In the genomic region with DNA sequence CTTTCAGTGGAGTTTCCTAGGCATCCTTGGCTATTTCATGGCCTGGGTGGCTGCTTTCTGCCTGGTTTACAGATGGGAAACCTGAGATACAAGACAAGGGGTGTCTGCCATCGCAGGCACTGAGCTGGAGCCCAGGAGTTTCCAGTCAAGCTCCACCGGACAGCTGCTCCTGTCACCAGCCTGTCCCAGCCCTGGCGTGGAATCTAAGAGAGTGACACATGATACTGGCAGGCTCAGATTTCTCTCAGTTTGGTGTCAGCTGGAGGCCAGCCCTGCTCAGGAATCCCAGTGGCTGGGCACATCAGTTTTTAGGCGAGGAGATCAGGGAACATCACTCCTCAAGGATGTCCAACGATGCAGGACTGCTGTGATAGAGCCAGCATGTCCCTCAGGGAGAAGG, we compare ENCODE assay signal across 14 mouse cellular contexts. TPM values are rescaled to one million over a fixed set of nuclear protein-coding genes. Genes with fewer than 3 reads are reported as not detected.
A peak's percentile ranks its signal among the peaks of the same experiment; 100 is the strongest.
DNase-seq lines count a peak whose midpoint lies in the region; ATAC-seq and TF ChIP-seq lines count a peak whose summit lies in the region.
"Had no signal": no experiment of that assay in that cellular context is flagged by ENCODE, and none has a peak within 500 bp of the region (broad histone marks: within the 10 kb centered on the region; RNA-seq: fewer than 3 reads in every experiment).

No protein-coding gene starts in this region.

- no peaks in the 10 kb centered on the region for H3K9me3 ChIP-seq in heart, embryonic 10.5 days
- H3K9me3 ChIP-seq in embryonic facial prominence, embryonic 11.5 days (replicated peaks; ENCODE audit: control insufficient read depth, low read length): no peaks in the 10 kb centered on the region
- H3K9me3 ChIP-seq in liver, postnatal 0 days (ENCODE audit: low read length): no peaks in the 10 kb centered on the region
- H3K9me3 ChIP-seq: G1E; megakaryocyte, embryonic 14.5 days had no signal

- intact Hi-C loops in gastrocnemius, postnatal 36 days (cut with DNase I): no loop called here

- H3K27ac ChIP-seq in heart, embryonic 10.5 days: no peak overlapping the region
- no peak overlapping the region for H3K27ac ChIP-seq in embryonic facial prominence, embryonic 11.5 days (replicated peaks; ENCODE audit: low read depth, low read length)
- H3K27ac ChIP-seq in liver, postnatal 0 days (ENCODE audit: low read depth): no peak overlapping the region

- H3K4me2 ChIP-seq in embryonic facial prominence, embryonic 11.5 days (ENCODE audit: low read depth, low read length): no peak overlapping the region
- H3K4me2 ChIP-seq in liver, postnatal 0 days (ENCODE audit: low read depth, low read length): no peak overlapping the region

- H3K27me3 ChIP-seq in heart, embryonic 10.5 days (ENCODE audit: insufficient read depth, poor library complexity, severe bottlenecking): no peaks in the 10 kb centered on the region
- no peaks in the 10 kb centered on the region for H3K27me3 ChIP-seq in embryonic facial prominence, embryonic 11.5 days (ENCODE audit: control insufficient read depth, insufficient read depth, low read length)
- H3K27me3 ChIP-seq in liver, postnatal 0 days (ENCODE audit: insufficient read depth, low read length): no peaks in the 10 kb centered on the region

- no peak for TF ChIP-seq CTCF in liver, postnatal 0 days (IDR thresholded peaks at IDR 0.05; ENCODE audit: low read depth)

- DNase-seq in heart, adult 18-20 months: peak; percentile 26 to 43
- DNase-seq in heart, embryonic 10.5 days (ENCODE audit: low spot score): no peak
- DNase-seq in 3T3-L1 (ENCODE audit: low read depth, low spot score): peak; percentile 68
- peak; percentile 41 for DNase-seq in embryonic facial prominence, embryonic 11.5 days (ENCODE audit: low spot score)
- DNase-seq in gastrocnemius, postnatal 36 days: peak; percentile 31 to 65
- no peak for DNase-seq in liver, postnatal 0 days
- no peak for DNase-seq in cerebellum, postnatal 25 days
- DNase-seq in yolk sac, embryonic 10.5 days (ENCODE audit: low spot score): no peak
- DNase-seq: cerebellum, adult 9-11 months; thymus, postnatal 25 days had no signal

- peaks cover 14% of the 10 kb centered on the region for H3K4me1 ChIP-seq in heart, embryonic 10.5 days
- H3K4me1 ChIP-seq in embryonic facial prominence, embryonic 11.5 days (ENCODE audit: control insufficient read depth, insufficient read depth, low read length): no peaks in the 10 kb centered on the region
- no peaks in the 10 kb centered on the region for H3K4me1 ChIP-seq in liver, postnatal 0 days (ENCODE audit: insufficient read depth)
- H3K4me1 ChIP-seq: megakaryocyte, embryonic 14.5 days had no signal

- H3K36me3 ChIP-seq in heart, embryonic 10.5 days: no peaks in the 10 kb centered on the region
- H3K36me3 ChIP-seq in embryonic facial prominence, embryonic 11.5 days (replicated peaks; ENCODE audit: control insufficient read depth, insufficient read depth, low read depth, low read length): no peaks in the 10 kb centered on the region
- H3K36me3 ChIP-seq in liver, postnatal 0 days (replicated peaks; ENCODE audit: insufficient read depth, low read length): no peaks in the 10 kb centered on the region
- H3K36me3 ChIP-seq: G1E had no signal

- H3K4me3 ChIP-seq in heart, embryonic 10.5 days: no peak overlapping the region
- no peak overlapping the region for H3K4me3 ChIP-seq in embryonic facial prominence, embryonic 11.5 days (ENCODE audit: low read depth, low read length)
- no peak overlapping the region for H3K4me3 ChIP-seq in liver, postnatal 0 days (ENCODE audit: low read depth, low read length)
- H3K4me3 ChIP-seq: erythroblast, embryonic 14.5 days; megakaryocyte, embryonic 14.5 days had no signal

- ATAC-seq in embryonic facial prominence, embryonic 11.5 days (replicated peaks; ENCODE audit: insufficient number of reproducible peaks, low FRiP score, low TSS enrichment, low read depth): 0 out of 2 replicates have a peak, but pooled peaks have one; percentile 48
- ATAC-seq in liver, postnatal 0 days: no peak
- ATAC-seq: inflammation-experienced regulatory T-cells, adult 6 months had no signal

- WGBS in heart, embryonic 10.5 days: 16% methylated on average over 5 of the region's 5 CpGs
- WGBS in embryonic facial prominence, embryonic 11.5 days: 15% methylated on average over 5 of the region's 5 CpGs
- WGBS in liver, postnatal 0 days (ENCODE audit: insufficient replicate concordance): 40% methylated on average over 5 of the region's 5 CpGs

- no peak for TF ChIP-seq EP300 in liver, postnatal 0 days (IDR thresholded peaks at IDR 0.05; ENCODE audit: low read depth)

- no peak overlapping the region for H3K9ac ChIP-seq in embryonic facial prominence, embryonic 11.5 days (replicated peaks; ENCODE audit: low read length)
- no peak overlapping the region for H3K9ac ChIP-seq in liver, postnatal 0 days (replicated peaks)

RNA-seq across cellular contexts. Expression of gene Chst5, which starts 8.2 kb away (rescaled TPM):
- not detected for total RNA-seq in heart, adult 18-20 months (2021)
- 0.91 and 2.9 TPM in 2 replicates for polyA plus RNA-seq in heart, embryonic 10.5 days (2016; fragmentation: Nextera tagmentation; extraction: Ambion mirVana)
- polyA plus RNA-seq in embryonic facial prominence, embryonic 11.5 days (2014; fragmentation: Nextera tagmentation; extraction: Ambion mirVana): 1.1 and 2.2 TPM in 2 replicates
- total RNA-seq in gastrocnemius, postnatal 36 days (2021): under 1 TPM; 0.10 to 0.20 TPM
- not detected in 2 replicates for polyA plus RNA-seq in liver, postnatal 0 days (2015; fragmentation: Nextera tagmentation; extraction: Ambion mirVana)
- polyA plus RNA-seq: erythroblast, embryonic 14.5 days; G1E; inflammation-experienced regulatory T-cells, adult 6 months had no signal

RNA-seq across cellular contexts. Expression of gene Tmem170, which starts 25.5 kb away (rescaled TPM):
- 1 to 10 TPM; 2.4 to 2.6 TPM for total RNA-seq in heart, adult 18-20 months (2021)
- polyA plus RNA-seq in heart, embryonic 10.5 days (2016; fragmentation: Nextera tagmentation; extraction: Ambion mirVana): 5.1 and 7.4 TPM in 2 replicates
- polyA plus RNA-seq in embryonic facial prominence, embryonic 11.5 days (2014; fragmentation: Nextera tagmentation; extraction: Ambion mirVana): 7.7 and 8.2 TPM in 2 replicates
- total RNA-seq in gastrocnemius, postnatal 36 days (2021): 1 to 10 TPM; 1.1 to 1.9 TPM
- polyA plus RNA-seq in liver, postnatal 0 days (2015; fragmentation: Nextera tagmentation; extraction: Ambion mirVana): 4.9 TPM in 2 replicates

RNA-seq across cellular contexts. Expression of gene Tmem231, which starts 31.6 kb away (rescaled TPM):
- 1 to 10 TPM; 2.0 to 2.4 TPM for total RNA-seq in heart, adult 18-20 months (2021)
- polyA plus RNA-seq in heart, embryonic 10.5 days (2016; fragmentation: Nextera tagmentation; extraction: Ambion mirVana): 6.2 and 8.2 TPM in 2 replicates
- polyA plus RNA-seq in embryonic facial prominence, embryonic 11.5 days (2014; fragmentation: Nextera tagmentation; extraction: Ambion mirVana): 18.6 and 20.0 TPM in 2 replicates
- total RNA-seq in gastrocnemius, postnatal 36 days (2021): 1 to 10 TPM in 1 of 2 experiments, under 1 TPM in 1; 0.86 to 1.1 TPM
- 0.56 and 1.0 TPM in 2 replicates for polyA plus RNA-seq in liver, postnatal 0 days (2015; fragmentation: Nextera tagmentation; extraction: Ambion mirVana)

RNA-seq across cellular contexts. Expression of gene Gabarapl2, which starts 38.4 kb away (rescaled TPM):
- total RNA-seq in heart, adult 18-20 months (2021): 100 to 1,000 TPM; 137 to 139 TPM
- 172 and 178 TPM in 2 replicates for polyA plus RNA-seq in heart, embryonic 10.5 days (2016; fragmentation: Nextera tagmentation; extraction: Ambion mirVana)
- polyA plus RNA-seq in embryonic facial prominence, embryonic 11.5 days (2014; fragmentation: Nextera tagmentation; extraction: Ambion mirVana): 222 and 230 TPM in 2 replicates
- total RNA-seq in gastrocnemius, postnatal 36 days (2021): 10 to 100 TPM; 90.1 to 93.5 TPM
- 162 and 173 TPM in 2 replicates for polyA plus RNA-seq in liver, postnatal 0 days (2015; fragmentation: Nextera tagmentation; extraction: Ambion mirVana)

RNA-seq across cellular contexts. Expression of gene Cfdp1, which starts 48.0 kb away (rescaled TPM):
- total RNA-seq in heart, adult 18-20 months (2021): 10 to 100 TPM; 35.2 to 36.1 TPM
- 155 and 217 TPM in 2 replicates for polyA plus RNA-seq in heart, embryonic 10.5 days (2016; fragmentation: Nextera tagmentation; extraction: Ambion mirVana)
- polyA plus RNA-seq in embryonic facial prominence, embryonic 11.5 days (2014; fragmentation: Nextera tagmentation; extraction: Ambion mirVana): 262 and 278 TPM in 2 replicates
- total RNA-seq in gastrocnemius, postnatal 36 days (2021): 10 to 100 TPM; 14.6 to 17.9 TPM
- polyA plus RNA-seq in liver, postnatal 0 days (2015; fragmentation: Nextera tagmentation; extraction: Ambion mirVana): 48.9 and 51.3 TPM in 2 replicates

Comparison
In these comparisons a context has a peak if more than half of its experiments do, and no peak if none do; other contexts are left out.
1. DNase-seq: peak in heart, adult 18-20 months (2 of 2), 3T3-L1 (single experiment), embryonic facial prominence, embryonic 11.5 days (single experiment) and gastrocnemius, postnatal 36 days (2 of 2); none in heart, embryonic 10.5 days (single experiment), liver, postnatal 0 days (single experiment), cerebellum, postnatal 25 days (0 of 2) and yolk sac, embryonic 10.5 days (single experiment).